Mouse (Mus musculus) cerebellum, adult 9-10 months (tissue): ENCODE data around the gene Dcun1d4.

ENCODE experiments used
- DNase-seq: peaks from one replicate; pipeline ENCODE4 v3.0.0; 2022

The Dcun1d4 gene

GRCm38 (mm10) chr5:73500867-73501440 lies 20.2 kb downstream of the Dcun1d4 start:
- DNase-seq: no peak

- no peak for DNase-seq
These were observed 21.6 kb downstream of the Dcun1d4 start for GRCm38 (mm10) chr5:73502422-73502821.

GRCm38 (mm10) chr5:73503015-73503757 lies 22.4 kb downstream of the Dcun1d4 start:
- DNase-seq: no peak

- no peak for DNase-seq
These were observed 30.3 kb downstream of the Dcun1d4 start for GRCm38 (mm10) chr5:73511074-73511473.

- DNase-seq: no peak
These were observed 31.4 kb downstream of the Dcun1d4 start for GRCm38 (mm10) chr5:73512241-73512640.

- no peak for DNase-seq
These were observed 31.9 kb downstream of the Dcun1d4 start for GRCm38 (mm10) chr5:73512661-73513060.

GRCm38 (mm10) chr5:73514202-73514601 lies 33.4 kb downstream of the Dcun1d4 start:
- DNase-seq: no peak

- DNase-seq: no peak
These were observed 36.5 kb downstream of the Dcun1d4 start for GRCm38 (mm10) chr5:73517299-73517698.

- DNase-seq: no peak
These were observed 37.8 kb downstream of the Dcun1d4 start for GRCm38 (mm10) chr5:73518424-73519211.

GRCm38 (mm10) chr5:73520787-73521186 lies 40.0 kb downstream of the Dcun1d4 start:
- no peak for DNase-seq

GRCm38 (mm10) chr5:73523227-73523626 lies 42.4 kb downstream of the Dcun1d4 start:
- no peak for DNase-seq

GRCm38 (mm10) chr5:73524300-73525000 lies 43.6 kb downstream of the Dcun1d4 start:
- DNase-seq: no peak

GRCm38 (mm10) chr5:73532222-73532621 lies 51.4 kb downstream of the Dcun1d4 start:
- DNase-seq: no peak

GRCm38 (mm10) chr5:73532879-73533278 lies 52.1 kb downstream of the Dcun1d4 start:
- DNase-seq: no peak

GRCm38 (mm10) chr5:73537669-73538068 lies 56.9 kb downstream of the Dcun1d4 start:
- no peak for DNase-seq

- DNase-seq: no peak
These were observed 57.9 kb downstream of the Dcun1d4 start for GRCm38 (mm10) chr5:73538586-73539298.

- peak; percentile 38 for DNase-seq
These were observed 59.2 kb downstream of the Dcun1d4 start for GRCm38 (mm10) chr5:73539848-73540510.

GRCm38 (mm10) chr5:73540511-73540871 lies 59.7 kb downstream of the Dcun1d4 start:
- no peak for DNase-seq

- no peak for DNase-seq
These were observed 63.4 kb downstream of the Dcun1d4 start for GRCm38 (mm10) chr5:73544111-73544753.

GRCm38 (mm10) chr5:73545641-73546040 lies 64.8 kb downstream of the Dcun1d4 start:
- no peak for DNase-seq

GRCm38 (mm10) chr5:73547252-73547651 lies 66.5 kb downstream of the Dcun1d4 start:
- DNase-seq: no peak
